Mouse (Mus musculus): ENCODE measurements around the gene Eif4g1.
"Not testable (repeated sequence)": the region's sequence is repeated elsewhere in the genome, so short reads cannot be mapped to it uniquely, and the experiment has no call there.

Gene Eif4g1

DNA sequence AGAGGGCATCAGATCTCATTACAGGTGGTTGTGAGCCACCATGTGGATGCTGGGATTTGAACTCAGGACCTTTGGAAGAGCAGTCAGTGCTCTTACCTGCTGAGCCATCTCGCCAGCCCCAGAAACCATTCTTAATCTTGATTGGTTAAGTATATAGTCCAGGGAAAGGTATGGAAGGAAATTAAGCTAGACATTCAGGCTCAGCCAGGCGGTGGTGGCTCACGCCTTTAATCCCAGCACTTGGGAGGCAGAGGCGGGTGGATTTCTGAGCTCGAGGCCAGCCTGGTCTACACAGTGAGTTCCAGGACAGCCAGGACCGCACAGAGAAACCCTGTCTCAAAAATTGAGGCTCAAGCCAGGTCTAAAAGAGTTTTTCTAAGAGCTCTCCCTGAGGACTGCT is at the start of gene Eif4g1:
Eif4g1 (plus strand) TSS at position 301 of the 400 bp plus-strand sequence.
- not testable (repeated sequence) for DNase-seq

DNA sequence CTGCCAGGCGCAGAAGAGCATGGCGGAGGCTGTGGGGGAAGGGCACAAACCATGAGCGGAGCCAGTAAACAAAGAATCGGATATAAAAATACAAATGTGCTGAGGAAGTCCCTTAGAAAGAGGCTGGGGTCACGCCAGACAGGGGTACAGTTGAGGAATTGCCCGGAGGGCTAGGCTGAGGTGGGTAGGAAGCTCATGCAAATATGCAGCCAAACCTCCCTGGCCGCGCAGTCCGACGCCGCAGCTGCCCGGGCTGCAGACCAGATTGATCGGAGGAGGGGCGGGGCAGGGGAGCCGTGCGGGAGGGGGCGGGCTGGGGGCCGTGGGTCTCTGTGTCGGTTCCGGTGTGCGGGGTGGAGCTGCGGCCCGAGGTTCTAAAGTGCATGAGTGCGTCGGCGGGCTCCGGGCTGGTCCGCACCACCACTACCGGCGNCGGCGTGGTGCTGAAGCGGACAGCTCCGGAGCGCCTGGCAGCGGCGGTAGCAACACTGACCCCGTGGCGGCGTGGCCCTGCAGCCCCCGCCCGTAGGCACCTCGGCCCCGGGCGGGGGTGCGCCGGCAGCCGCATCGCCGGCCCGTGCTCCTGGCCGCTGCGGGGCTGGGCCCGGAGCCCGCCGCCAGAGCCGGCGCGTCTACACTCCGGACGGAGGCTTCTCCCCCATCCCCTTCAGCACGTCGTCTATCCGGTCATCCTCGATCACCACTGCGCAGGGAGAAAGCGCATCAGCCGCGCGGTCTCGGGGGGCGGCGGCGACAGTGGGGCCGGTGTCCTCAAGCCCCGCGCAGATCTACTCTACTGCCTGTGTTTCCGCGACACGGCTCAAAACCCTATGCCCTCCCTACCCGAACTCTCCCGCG is 48.3 kb upstream of the Eif4g1 start:
- DNase-seq = peak in 1 of 2 experiments; percentile 70

DNA sequence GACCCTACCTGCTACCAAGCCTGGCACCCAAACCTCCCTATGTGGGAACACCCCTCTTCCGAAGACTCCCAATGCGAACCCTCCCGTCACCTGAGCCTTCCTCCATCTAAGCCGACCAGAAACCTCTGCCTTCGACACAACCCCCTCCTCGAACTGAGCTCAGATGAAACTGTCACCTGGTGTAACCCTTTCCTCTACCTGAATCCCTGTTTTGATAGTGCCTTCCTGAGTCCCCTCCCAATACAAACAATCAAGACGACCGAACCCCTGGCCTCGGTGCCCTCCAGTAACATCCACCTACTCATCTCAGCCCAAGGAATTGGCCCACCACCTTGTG is 47.7 kb upstream of the Eif4g1 start:
- DNase-seq = peak in 1 of 2 experiments; percentile 2

DNA sequence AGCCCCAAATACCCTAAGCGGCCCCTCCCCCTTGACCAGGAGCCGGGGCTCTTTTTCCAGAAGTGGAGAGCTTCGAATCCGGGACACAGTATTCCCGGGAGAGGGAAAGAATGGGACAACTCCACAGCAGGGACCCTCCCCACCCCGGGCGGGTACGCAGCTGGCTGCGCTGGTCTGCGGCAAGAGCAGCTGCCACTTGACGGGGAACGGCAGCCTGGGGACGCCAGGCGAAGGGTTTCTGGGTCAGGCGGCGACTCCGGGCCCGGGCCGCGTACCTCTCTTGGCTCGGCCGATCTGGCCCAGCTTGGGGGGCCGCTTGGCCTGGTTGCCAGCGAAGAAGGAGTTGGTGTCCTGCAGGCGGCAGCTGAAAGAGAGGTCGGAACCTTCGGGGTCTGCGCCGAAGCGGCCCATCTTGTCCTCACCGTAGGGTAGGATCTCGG is 47.3 kb upstream of the Eif4g1 start:
- no peak for DNase-seq

DNA sequence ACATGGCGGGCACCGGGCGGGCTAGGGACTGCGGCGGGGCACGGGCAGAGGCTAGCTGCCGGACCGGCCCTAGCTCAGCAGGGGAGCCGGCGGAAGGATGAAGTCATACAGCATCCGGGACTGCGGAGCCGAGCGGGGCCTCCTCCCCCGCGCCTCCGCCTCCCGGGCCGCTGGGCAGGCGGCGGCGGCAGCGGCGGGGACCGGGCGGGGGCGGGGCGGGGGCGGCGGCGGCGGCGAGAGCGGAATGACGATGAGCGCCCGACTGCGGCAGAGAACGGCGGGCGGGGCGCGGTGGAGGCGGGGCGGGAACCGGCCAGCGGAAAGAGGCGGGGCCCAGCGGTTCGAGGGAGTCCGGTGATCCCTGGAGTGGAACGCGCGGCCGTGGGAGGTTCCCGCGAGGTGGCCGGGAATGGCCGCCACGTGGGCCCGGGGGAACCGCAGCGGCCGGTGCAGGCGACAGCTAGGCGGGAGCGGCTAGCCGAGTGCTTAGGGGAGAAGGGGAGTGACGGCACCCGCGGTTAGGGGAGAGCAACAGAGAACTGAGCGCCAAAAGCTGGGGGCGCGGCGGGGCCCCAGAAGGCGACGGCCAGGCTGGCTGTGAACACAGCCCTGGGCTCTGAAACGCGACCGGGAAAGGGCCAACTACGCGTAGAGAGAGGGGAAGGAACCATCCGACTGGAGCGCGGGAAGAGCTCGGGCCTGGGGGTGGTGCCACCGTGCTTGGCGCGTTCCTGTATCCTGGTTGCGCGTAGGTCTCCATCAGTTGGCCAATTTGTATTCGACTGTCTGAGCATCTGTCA is 46.7 kb upstream of the Eif4g1 start, which contains the start of gene Camk2n2:
Camk2n2 (minus strand) TSS at position 97 of the 800 bp plus-strand sequence.
- peak; percentile 80 to 90 for DNase-seq

DNA sequence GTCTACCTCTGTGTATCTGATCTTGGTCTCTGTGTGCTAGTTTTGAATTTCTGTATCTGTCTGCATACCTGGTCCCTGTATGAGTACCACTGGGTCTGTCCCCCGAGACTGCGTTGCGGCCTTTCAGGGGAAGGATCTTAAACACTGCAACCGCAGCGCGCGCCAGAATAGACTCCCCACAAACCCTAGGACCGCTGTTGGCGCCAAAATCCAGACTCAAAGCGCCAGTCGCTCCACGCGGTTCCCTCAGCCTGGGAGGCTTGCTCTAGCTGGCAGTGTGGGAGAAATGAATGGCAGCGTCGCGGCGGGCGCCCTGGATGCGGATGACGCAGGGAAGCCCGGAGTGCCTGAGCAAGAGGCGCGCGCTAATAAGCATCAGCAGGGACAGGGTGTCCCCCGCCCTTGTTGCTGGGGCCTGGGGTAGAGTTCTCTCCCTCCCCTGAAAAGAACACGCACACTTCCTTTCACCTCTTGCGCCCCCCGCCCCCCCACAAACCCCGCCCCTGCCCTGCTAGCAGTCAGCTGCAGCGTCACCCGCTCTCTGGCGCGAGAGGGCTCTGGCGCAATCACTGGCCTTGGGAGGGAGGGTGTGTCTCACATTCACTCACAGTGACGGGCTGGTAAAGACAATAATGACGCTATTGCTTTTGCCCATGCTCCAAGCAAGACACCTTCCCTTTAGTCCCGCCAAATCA is 46.0 kb upstream of the Eif4g1 start:
- peak; percentile 50 to 53 for DNase-seq

DNA sequence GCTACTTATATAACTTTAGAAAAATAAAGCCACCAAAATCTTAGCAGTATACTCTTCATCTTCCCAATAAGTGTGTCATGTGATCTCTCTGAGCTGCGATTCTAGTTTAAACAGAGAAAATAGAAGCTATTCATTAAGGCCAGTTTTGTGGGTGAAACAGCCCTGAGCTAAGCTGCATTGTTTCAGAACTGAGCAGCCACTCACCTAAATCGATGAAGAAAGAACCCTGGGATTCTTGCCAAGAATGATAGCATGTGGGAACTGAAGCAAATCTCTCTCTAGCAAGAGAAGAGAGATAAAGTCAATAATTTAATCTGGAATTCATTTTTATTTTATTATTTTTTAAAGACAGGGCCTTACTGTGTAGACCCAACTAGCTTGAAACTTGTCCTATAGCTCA is 44.9 kb upstream of the Eif4g1 start:
- no peak for DNase-seq

DNA sequence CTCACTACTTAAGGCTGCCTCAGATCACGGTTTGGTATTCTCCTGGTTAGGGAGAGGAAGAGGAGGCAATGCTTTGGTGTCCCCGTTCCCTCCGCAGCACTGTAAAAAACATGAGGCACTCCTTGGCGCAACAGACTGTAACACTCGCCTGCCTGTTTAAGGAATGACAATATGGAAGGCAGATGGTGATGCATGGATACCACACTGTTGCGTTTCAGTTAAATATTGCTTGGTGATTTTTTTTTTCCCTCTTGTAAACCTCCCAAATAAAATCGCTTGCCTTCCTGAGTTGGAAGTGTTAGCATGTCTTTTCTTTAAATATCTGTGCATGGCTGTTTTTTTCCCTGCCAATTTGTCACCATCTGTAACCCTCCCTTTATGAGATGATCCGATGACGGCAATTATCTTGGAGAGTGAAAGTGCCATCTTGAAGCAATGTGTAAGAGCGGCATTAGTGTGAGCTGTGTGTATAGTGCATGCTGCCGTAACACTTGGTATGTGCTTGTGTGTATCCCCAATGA is 39.2 kb upstream of the Eif4g1 start:
- no peak for DNase-seq

DNA sequence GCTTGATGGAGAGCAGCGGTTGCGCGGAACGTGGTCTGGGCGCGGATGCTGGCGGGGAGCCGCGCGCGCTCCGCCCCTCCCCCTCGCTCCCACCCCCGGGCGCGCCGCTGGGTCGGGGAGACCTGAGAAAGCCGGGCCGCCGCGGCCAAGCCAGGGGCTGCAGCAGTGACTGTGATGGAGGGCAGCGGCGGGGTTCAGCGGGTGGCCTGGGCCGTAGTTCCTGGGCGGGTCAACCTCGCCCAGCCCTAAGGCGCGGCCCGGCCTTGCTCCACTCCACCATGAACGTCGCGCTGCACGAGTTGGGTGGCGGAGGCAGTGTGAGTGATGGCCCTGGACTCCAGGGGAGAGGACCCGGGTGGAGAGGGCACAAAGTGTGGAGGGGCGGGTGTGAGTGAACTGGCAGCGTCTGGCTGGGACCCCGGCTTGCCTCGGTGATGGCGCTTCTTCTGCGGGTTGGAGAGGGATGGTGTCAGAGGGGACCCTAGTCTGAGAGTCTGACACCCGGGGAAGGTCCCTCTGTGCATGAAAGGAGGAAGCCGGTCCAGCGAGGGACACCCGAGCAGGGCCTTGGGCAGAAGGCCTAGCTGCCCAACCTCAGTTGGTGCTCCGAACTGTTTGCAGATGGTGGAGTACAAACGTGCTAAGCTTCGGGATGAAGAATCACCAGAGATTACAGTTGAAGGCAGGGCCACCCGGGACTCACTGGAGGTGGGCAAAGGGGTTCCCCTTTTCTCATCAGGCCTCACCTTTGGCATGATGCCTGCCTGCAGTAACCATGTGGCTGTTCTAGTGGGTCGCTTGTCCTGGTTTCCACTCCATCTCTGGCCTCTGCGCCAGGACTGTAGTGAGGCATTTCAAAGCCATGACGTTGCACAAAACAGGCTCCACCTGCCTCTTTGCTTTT is 38.1 kb upstream of the Eif4g1 start, which contains the start of gene Ece2:
Ece2 (plus strand) TSS at position 98 of the 904 bp plus-strand sequence.
- peak in 1 of 2 experiments; percentile 14 for DNase-seq

DNA sequence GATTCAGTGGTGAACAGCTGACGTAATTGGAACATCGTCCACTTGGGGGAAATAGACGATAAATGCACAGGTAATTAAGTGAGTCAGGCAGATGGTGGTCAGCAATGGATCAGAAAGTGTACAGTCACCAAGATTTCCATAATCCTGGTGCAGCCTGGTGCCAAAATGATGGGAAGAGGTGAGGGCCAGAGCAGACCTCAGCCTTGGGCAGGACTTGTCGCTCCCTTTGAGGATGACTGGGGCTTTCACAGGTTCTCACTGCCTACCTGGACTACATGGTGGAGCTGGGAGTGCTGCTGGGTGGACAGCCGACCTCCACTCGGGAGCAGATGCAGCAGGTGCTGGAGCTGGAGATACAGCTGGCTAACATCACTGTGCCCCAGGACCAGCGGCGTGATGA is 30.7 kb upstream of the Eif4g1 start:
- no peak for DNase-seq

DNA sequence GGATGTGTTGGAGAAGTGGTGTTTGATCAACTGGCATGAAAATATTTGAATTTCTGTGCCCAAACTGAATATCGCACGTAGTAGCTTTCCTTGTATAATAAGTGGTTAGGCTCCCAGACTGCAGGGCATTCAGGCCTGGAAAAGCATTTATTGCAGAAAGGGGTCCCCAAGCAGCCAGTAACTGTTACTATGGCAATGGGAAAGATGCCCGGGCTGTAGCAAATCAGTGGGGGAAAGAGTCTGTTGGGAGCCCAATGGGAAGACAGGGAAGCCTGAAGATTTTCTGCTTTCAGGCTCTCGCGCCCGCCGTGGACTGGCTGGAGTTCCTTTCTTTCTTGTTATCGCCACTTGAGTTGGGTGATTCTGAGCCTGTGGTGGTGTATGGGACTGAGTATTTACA is 29.7 kb upstream of the Eif4g1 start:
- DNase-seq = no peak

DNA sequence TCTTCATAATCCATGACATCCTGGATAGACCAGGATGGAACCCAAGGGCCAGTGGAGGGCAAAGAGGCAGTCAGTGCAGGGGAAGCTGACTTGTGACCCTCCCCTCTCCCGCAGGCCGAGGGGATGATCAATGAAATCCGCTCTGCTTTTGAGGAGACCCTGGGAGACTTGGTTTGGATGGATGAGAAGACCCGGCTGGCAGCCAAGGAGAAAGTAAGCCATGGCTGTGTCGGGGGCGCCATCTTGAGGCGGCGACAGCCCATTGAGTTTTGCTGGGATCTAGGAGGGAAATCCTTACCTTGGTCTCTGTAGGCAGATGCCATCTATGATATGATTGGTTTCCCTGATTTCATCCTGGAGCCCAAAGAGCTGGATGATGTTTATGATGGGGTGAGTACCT is 26.0 kb upstream of the Eif4g1 start:
- DNase-seq = peak; percentile 64 to 89

DNA sequence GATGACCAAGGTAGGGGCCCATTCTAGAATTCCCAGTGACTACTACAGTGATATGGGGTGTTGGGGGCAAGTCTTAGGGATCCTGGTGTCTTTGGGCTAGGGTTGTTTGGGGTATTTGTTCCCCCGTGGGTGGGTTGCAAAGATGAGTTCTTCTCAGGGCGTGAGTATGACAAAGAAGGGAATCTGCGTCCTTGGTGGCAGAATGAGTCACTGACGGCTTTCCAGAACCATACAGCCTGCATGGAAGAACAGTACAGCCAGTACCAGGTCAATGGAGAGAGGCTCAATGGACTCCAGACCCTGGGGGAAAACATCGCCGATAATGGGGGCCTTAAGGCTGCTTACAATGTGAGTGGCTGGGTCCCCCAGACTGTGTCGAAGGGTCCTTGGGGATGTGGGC is 24.2 kb upstream of the Eif4g1 start:
- no peak for DNase-seq

DNA sequence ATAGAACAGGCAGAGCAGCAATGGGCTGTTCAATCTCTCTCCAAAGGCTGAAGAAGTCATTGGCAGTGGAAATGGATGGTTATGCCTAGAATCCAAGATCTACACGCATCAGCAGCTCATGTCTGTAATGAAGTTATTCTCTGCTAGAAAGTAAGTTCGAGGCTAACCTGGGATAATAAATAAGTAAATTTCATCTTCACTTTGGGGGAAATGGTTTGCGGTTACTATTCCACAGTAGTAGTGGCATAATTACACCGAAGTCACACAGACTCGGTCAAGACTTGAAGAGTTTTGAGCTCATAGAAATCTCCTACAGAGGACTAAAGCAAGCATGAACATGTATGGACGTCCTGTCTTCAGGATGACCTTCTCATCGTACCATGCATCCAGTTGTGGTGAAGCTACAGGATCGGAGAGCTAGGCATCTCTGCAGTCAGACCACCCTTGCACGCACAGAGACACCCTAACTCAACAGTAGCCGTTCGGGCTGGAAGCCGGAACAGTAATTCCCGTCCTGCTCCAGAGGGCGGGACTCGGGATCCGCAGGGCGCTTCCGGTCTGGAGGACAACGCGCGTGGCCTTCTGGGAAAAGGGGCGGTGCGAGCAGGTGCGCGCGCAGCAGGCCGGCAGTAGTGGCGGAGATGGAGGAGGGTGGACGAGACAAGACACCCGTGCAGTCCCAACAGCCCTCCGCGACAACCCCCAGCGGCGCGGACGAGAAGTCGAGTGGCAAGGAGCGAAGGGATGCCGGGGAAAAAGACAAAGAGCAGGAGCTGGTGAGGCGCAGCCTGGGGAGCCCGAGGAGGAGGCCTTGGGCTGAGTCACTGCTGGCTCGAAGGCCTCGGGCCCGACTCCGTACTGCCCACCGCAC is 16.8 kb upstream of the Eif4g1 start, which contains the start of gene Psmd2:
Psmd2 (plus strand) TSS at position 577 of the 871 bp plus-strand sequence.
- peak; percentile 97 to 99 for DNase-seq

DNA sequence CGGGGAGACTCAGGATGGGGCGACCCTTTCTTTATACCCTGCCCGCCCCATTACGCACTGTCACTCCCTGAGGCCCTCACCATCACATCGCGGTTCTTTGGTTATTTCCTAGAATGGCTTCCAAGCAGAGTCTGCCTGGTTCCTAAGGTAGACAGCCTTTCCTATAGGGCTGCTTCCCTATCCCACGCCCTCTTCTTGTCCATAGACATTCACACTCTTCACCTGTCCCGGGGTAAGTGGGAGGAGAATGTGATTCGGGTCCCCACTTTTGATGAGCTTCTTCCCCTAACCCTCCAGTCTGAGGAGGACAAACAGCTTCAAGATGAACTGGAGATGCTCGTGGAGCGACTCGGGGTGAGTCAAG is 16.2 kb upstream of the Eif4g1 start:
- DNase-seq = no peak

DNA sequence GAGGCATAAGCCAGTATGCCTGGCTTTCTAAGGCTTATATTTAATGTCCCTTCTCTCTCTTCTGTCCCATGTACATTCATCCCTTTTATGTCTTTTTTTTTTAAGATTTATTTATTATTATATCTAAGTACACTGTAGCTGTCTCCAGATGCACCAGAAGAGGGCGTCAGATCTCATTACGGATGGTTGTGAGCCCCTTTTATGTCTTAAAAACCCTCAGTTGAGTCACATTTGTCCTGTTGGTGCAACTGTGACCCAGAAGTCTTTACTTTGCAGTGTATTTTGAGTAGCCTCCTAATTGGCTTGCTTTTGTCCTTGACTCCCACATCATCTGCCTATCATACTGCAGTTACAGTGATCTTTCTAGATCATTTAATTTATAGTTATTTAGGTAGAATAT is 14.8 kb upstream of the Eif4g1 start:
- DNase-seq = no peak

DNA sequence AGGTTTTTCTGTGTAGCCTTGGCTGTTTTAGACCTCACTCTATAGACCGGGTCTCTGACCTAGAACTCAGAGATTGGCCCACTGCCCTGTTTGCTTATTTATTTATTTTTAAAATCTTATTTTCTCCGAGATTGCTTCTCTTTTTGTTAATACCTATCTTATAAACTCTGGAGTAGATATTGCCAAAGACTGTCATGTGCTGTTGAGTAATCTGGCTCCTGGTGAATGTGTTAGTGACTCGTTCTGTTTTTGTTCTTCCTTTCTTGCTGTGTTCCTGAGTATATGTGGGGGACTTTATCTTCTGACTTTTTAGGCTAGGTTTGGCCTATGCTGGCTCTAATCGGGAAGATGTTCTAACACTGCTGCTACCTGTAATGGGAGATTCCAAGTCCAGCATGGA is 10.5 kb upstream of the Eif4g1 start:
- DNase-seq = no peak

DNA sequence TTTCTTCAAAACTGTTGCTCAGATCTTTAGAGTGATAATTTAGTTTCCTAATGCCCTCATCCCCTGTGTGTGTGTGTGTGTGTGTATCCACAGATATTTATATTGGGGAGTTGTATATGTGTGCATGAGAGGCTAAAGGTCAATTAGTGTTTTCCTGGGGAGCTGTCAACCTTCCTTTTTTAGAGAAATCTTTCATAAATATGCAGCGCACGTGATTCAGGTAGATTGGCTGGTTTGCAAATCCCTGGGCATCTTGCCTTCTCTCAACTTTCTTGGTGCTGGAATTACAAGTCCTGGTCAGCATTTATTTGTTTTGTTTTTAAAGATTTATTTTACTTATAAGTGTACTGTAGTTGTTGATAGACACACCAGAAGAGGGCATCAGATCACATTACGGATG is 2.2 kb downstream of the Eif4g1 start:
- DNase-seq = no peak

DNA sequence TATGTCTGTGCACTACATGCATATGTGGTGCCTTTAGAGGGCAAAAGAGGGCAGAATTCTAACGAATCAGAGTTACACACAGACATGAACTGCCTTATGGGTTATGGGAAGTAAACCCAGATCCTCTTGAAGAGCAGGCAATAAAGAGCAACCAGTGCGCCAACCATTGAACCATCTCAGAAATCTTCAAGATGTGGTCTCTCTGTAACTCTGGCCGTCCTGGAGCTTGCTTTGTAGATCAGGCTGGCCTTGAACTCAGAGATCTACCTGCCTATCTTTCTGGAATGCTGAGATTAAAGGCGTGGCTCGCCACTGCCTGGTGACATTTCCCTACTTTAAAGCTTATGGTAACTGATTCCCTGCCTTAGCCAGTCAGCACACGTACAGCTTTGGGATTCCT is 3.8 kb downstream of the Eif4g1 start:
- DNase-seq = no peak

DNA sequence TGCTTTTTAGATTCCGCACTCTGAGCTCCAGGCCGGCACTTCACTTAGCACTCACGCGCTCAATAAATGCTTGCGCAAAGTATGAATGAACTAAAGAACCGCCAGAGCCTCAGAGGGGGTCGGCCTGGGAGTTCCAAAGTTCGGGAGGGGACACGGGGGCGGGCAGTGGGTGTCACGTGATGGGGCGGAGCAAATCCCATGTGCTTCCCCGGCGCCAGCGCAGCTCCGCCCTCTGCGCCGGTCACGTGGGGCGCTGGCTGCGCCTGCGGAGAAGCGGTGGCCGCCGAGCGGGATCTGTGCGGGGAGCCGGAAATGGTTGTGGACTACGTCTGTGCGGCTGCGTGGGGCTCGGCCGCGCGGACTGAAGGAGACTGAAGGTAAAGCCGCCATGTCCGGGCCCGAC is 4.4 kb downstream of the Eif4g1 start:
- DNase-seq = peak; percentile 97 to 99
